Mouse (Mus musculus): ENCODE data around the gene Ppp1r18. TPM values are rescaled to one million over a fixed set of nuclear protein-coding genes. Genes with fewer than 3 reads are reported as not detected.

Ppp1r18 gene
- polyA plus RNA-seq, 1 experiment from 2014 or later: 12.4 TPM

GRCm38 (mm10) chr17:35870151-35870883 lies 4.9 kb downstream of the Ppp1r18 start:
- H3K9ac ChIP-seq: no peak overlapping the region
- peak overlapping the region; percentile 78 for H3K4me2 ChIP-seq
- H3K4me3 ChIP-seq (replicated peaks): peak overlapping the region; percentile 58
- no peaks in the 10 kb centered on the region for H3K9me3 ChIP-seq (replicated peaks)
- peak overlapping the region; percentile 82 for H3K27ac ChIP-seq (replicated peaks)
- peaks cover 13% of the 10 kb centered on the region; the same call in 1 of the 2 replicates for H3K36me3 ChIP-seq (replicated peaks)
- H3K4me1 ChIP-seq (replicated peaks): peaks cover 78% of the 10 kb centered on the region
- ATAC-seq (ENCODE audit: insufficient read depth): peak; percentile 26
- 29% methylated on average over 9 of the region's 9 CpGs for WGBS (ENCODE audit: insufficient replicate concordance)
- H3K27me3 ChIP-seq: peaks cover 66% of the 10 kb centered on the region

- ATAC-seq (ENCODE audit: insufficient read depth): no peak
- Histone ChIP-seq H3K27me3 (peaks cover 58% of the 10 kb centered on the region), H3K4me3 (replicated peaks) (peak overlapping the region; percentile 58), H3K27ac (replicated peaks) (peak overlapping the region; percentile 82), H3K36me3 (replicated peaks) (peaks cover 18% of the 10 kb centered on the region), H3K4me1 (replicated peaks) (peaks cover 70% of the 10 kb centered on the region), H3K4me2 (peak overlapping the region; percentile 78), H3K9me3 (replicated peaks) (no peaks in the 10 kb centered on the region), H3K9ac (no peak overlapping the region)
- 34% methylated on average over 8 of the region's 8 CpGs for WGBS (ENCODE audit: insufficient replicate concordance)
Observed at GRCm38 (mm10) chr17:35870884-35871696, 5.7 kb downstream of the Ppp1r18 start.

GRCm38 (mm10) chr17:35873774-35874519 lies 8.6 kb downstream of the Ppp1r18 start:
- ATAC-seq (ENCODE audit: insufficient read depth): peak; percentile 42
- Histone ChIP-seq H3K27me3 (peaks cover 30% of the 10 kb centered on the region), H3K27ac (replicated peaks) (0 out of 2 replicates have a peak overlapping the region, but pooled peaks have one; percentile 24), H3K9ac (peak overlapping the region; percentile 42), H3K36me3 (replicated peaks) (peaks cover 20% of the 10 kb centered on the region), H3K4me1 (replicated peaks) (peaks cover 42% of the 10 kb centered on the region), H3K4me3 (replicated peaks) (no peak overlapping the region), H3K4me2 (peak overlapping the region; percentile 30), H3K9me3 (replicated peaks) (no peaks in the 10 kb centered on the region)
- WGBS (ENCODE audit: insufficient replicate concordance): 9% methylated on average over 21 of the region's 21 CpGs

- peaks cover 20% of the 10 kb centered on the region for H3K36me3 ChIP-seq (replicated peaks)
- no peak overlapping the region for H3K27ac ChIP-seq (replicated peaks)
- no peak overlapping the region for H3K4me2 ChIP-seq
- no peak for ATAC-seq (ENCODE audit: insufficient read depth)
- no peak overlapping the region for H3K9ac ChIP-seq
- WGBS (ENCODE audit: insufficient replicate concordance): 67% methylated on average over 6 of the region's 6 CpGs
- H3K9me3 ChIP-seq (replicated peaks): no peaks in the 10 kb centered on the region
- no peak overlapping the region for H3K4me3 ChIP-seq (replicated peaks)
- H3K27me3 ChIP-seq: peaks cover 22% of the 10 kb centered on the region
- H3K4me1 ChIP-seq (replicated peaks): peaks cover 42% of the 10 kb centered on the region
Observed at GRCm38 (mm10) chr17:35874721-35875120, 9.3 kb downstream of the Ppp1r18 start.

- H3K4me1 ChIP-seq (replicated peaks): peaks cover 31% of the 10 kb centered on the region
- H3K27ac ChIP-seq (replicated peaks): peak within 1 kb of the TSS; percentile 86
- peak within 1 kb of the TSS; percentile 88 for H3K4me3 ChIP-seq (replicated peaks)
- ATAC-seq (ENCODE audit: insufficient read depth): peak; percentile 92
- peak within 1 kb of the TSS; percentile 86 for H3K9ac ChIP-seq
- 5% methylated on average over 66 of the region's 66 CpGs for WGBS (ENCODE audit: insufficient replicate concordance)
- H3K9me3 ChIP-seq (replicated peaks): no peaks in the 10 kb centered on the region
- H3K27me3 ChIP-seq: no peaks in the 10 kb centered on the region
- H3K36me3 ChIP-seq (replicated peaks): peaks cover 52% of the 10 kb centered on the region
- peak within 1 kb of the TSS; percentile 83 for H3K4me2 ChIP-seq
Observed at GRCm38 (mm10) chr17:35879245-35880057, 14.1 kb downstream of the Ppp1r18 start, which contains the start of gene Dhx16. Dhx16 (plus strand) TSS chr17:35879819.

- Histone ChIP-seq H3K9me3 (replicated peaks) (no peaks in the 10 kb centered on the region), H3K27me3 (no peaks in the 10 kb centered on the region), H3K4me1 (replicated peaks) (peaks cover 23% of the 10 kb centered on the region), H3K36me3 (replicated peaks) (peaks cover 71% of the 10 kb centered on the region), H3K9ac (no peak overlapping the region), H3K27ac (replicated peaks) (no peak overlapping the region), H3K4me3 (replicated peaks) (no peak overlapping the region), H3K4me2 (no peak overlapping the region)
- WGBS (ENCODE audit: insufficient replicate concordance): 85% methylated on average over 17 of the region's 17 CpGs
- no peak for ATAC-seq (ENCODE audit: insufficient read depth)
Observed at GRCm38 (mm10) chr17:35882924-35883323, 17.5 kb downstream of the Ppp1r18 start.

GRCm38 (mm10) chr17:35883777-35884176 lies 18.4 kb downstream of the Ppp1r18 start:
- 89% methylated on average over 14 of the region's 14 CpGs for WGBS (ENCODE audit: insufficient replicate concordance)
- Histone ChIP-seq H3K27ac (replicated peaks) (no peak overlapping the region), H3K4me2 (no peak overlapping the region), H3K4me3 (replicated peaks) (no peak overlapping the region), H3K4me1 (replicated peaks) (peaks cover 23% of the 10 kb centered on the region), H3K9ac (no peak overlapping the region), H3K9me3 (replicated peaks) (no peaks in the 10 kb centered on the region), H3K27me3 (no peaks in the 10 kb centered on the region), H3K36me3 (replicated peaks) (peaks cover 79% of the 10 kb centered on the region)
- no peak for ATAC-seq (ENCODE audit: insufficient read depth)

GRCm38 (mm10) chr17:35887725-35888124 lies 22.3 kb downstream of the Ppp1r18 start:
- ATAC-seq (ENCODE audit: insufficient read depth): no peak
- H3K36me3 ChIP-seq (replicated peaks): peaks cover 98% of the 10 kb centered on the region

GRCm38 (mm10) chr17:35896781-35897643 lies 31.6 kb downstream of the Ppp1r18 start, which contains the start of gene 2310061I04Rik:
2310061I04Rik (minus strand) TSS chr17:35897431.
- H3K27ac ChIP-seq (replicated peaks): peak within 1 kb of the TSS; percentile 86
- no peaks in the 10 kb centered on the region for H3K9me3 ChIP-seq (replicated peaks)
- peak; percentile 88 for ATAC-seq (ENCODE audit: insufficient read depth)
- H3K4me3 ChIP-seq (replicated peaks): peak within 1 kb of the TSS; percentile 95
- peaks cover 26% of the 10 kb centered on the region for H3K36me3 ChIP-seq (replicated peaks)
- WGBS (ENCODE audit: insufficient replicate concordance): under 1% methylated on average over 86 of the region's 86 CpGs
- H3K4me2 ChIP-seq: peak within 1 kb of the TSS; percentile 98
- peak within 1 kb of the TSS; percentile 93 for H3K9ac ChIP-seq
- peaks cover 45% of the 10 kb centered on the region for H3K4me1 ChIP-seq (replicated peaks)
- no peaks in the 10 kb centered on the region for H3K27me3 ChIP-seq

More at GRCm38 (mm10) chr17:35887725-35888124, 22.3 kb downstream of the Ppp1r18 start:
- Histone ChIP-seq H3K4me1 (replicated peaks) (no peaks in the 10 kb centered on the region), H3K4me3 (replicated peaks) (no peak overlapping the region), H3K9ac (no peak overlapping the region), H3K27ac (replicated peaks) (no peak overlapping the region), H3K9me3 (replicated peaks) (no peaks in the 10 kb centered on the region), H3K27me3 (no peaks in the 10 kb centered on the region), H3K4me2 (no peak overlapping the region)
- WGBS (ENCODE audit: insufficient replicate concordance): 88% methylated on average over 15 of the region's 17 CpGs
